ENCODE assay signal across 35 mouse cellular contexts in the genomic region with DNA sequence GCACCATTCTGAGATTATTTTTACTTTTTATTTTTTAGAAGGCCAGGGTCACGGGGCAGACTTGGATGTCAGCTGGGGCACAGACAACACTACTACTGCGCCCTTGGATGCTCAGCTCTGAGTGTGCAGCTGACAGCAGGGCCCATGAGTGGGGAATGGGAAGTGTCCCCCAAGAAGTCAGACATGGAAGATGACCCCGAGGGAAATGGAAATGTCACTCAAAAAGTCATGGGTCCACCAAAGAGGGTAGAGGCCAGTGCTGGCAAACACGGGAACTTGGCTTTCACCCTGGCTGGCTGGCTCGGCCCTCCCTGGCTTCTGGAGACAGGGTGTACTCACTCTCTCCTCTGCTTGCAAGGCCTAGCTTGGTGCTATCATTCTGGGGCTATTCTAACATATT. TPM values are rescaled to one million over a fixed set of nuclear protein-coding genes. Genes with fewer than 3 reads are reported as not detected.
"Had no signal": no experiment of that assay in that cellular context is flagged by ENCODE, and none has a peak within 500 bp of the region (broad histone marks: within the 10 kb centered on the region; RNA-seq: fewer than 3 reads in every experiment).

No protein-coding gene starts in this region.

- H3K4me3 ChIP-seq: limb, embryonic 10.5 days; limb, embryonic 12.5 days; limb, embryonic 13.5 days; limb, embryonic 15.5 days; liver, embryonic 12.5 days; liver, embryonic 13.5 days; liver, embryonic 15.5 days; lung, embryonic 15.5 days; midbrain, embryonic 10.5 days; midbrain, embryonic 12.5 days; midbrain, embryonic 13.5 days; midbrain, embryonic 15.5 days; myocyte; neural tube, embryonic 12.5 days; neural tube, embryonic 13.5 days had no signal

- H3K36me3 ChIP-seq: limb, embryonic 10.5 days; limb, embryonic 12.5 days; limb, embryonic 13.5 days; limb, embryonic 15.5 days; liver, embryonic 12.5 days; liver, embryonic 13.5 days; liver, embryonic 15.5 days; lung, embryonic 15.5 days; midbrain, embryonic 12.5 days; midbrain, embryonic 13.5 days; midbrain, embryonic 15.5 days; neural tube, embryonic 12.5 days; neural tube, embryonic 13.5 days had no signal

- H3K27me3 ChIP-seq: limb, embryonic 12.5 days; limb, embryonic 13.5 days; limb, embryonic 15.5 days; liver, embryonic 12.5 days; liver, embryonic 13.5 days; liver, embryonic 15.5 days; lung, embryonic 15.5 days; midbrain, embryonic 12.5 days; midbrain, embryonic 13.5 days; midbrain, embryonic 15.5 days; neural tube, embryonic 12.5 days; neural tube, embryonic 13.5 days had no signal

- H3K9ac ChIP-seq: limb, embryonic 12.5 days; limb, embryonic 13.5 days; limb, embryonic 15.5 days; liver, embryonic 12.5 days; liver, embryonic 13.5 days; liver, embryonic 14.5 days; liver, embryonic 15.5 days; liver, postnatal 0 days; lung, embryonic 14.5 days; lung, embryonic 15.5 days; midbrain, embryonic 12.5 days; midbrain, embryonic 13.5 days; midbrain, embryonic 15.5 days; neural tube, embryonic 12.5 days; neural tube, embryonic 13.5 days had no signal

- H3K9me3 ChIP-seq: limb, embryonic 10.5 days; limb, embryonic 12.5 days; limb, embryonic 13.5 days; limb, embryonic 15.5 days; liver, embryonic 12.5 days; liver, embryonic 13.5 days; liver, embryonic 15.5 days; lung, embryonic 15.5 days; megakaryocyte, embryonic 14.5 days; midbrain, embryonic 10.5 days; midbrain, embryonic 12.5 days; midbrain, embryonic 13.5 days; midbrain, embryonic 15.5 days; neural tube, embryonic 12.5 days; neural tube, embryonic 13.5 days had no signal

- H3K4me1 ChIP-seq: limb, embryonic 10.5 days; limb, embryonic 12.5 days; limb, embryonic 13.5 days; liver, embryonic 12.5 days; liver, embryonic 13.5 days; liver, embryonic 15.5 days; lung, embryonic 15.5 days; midbrain, embryonic 12.5 days; midbrain, embryonic 13.5 days; midbrain, embryonic 15.5 days; neural tube, embryonic 12.5 days; neural tube, embryonic 13.5 days had no signal

- H3K4me2 ChIP-seq: limb, embryonic 12.5 days; limb, embryonic 13.5 days; limb, embryonic 15.5 days; liver, embryonic 11.5 days; liver, embryonic 12.5 days; liver, embryonic 13.5 days; liver, embryonic 15.5 days; lung, embryonic 14.5 days; lung, embryonic 15.5 days; midbrain, embryonic 11.5 days; midbrain, embryonic 12.5 days; midbrain, embryonic 13.5 days; midbrain, embryonic 15.5 days; neural tube, embryonic 12.5 days; neural tube, embryonic 13.5 days had no signal

- ATAC-seq: liver, embryonic 12.5 days; liver, postnatal 0 days; lung, postnatal 0 days; midbrain, embryonic 13.5 days; midbrain, embryonic 15.5 days; midbrain, embryonic 16.5 days had no signal

- DNase-seq: left cerebral cortex, postnatal 4 days; liver; liver, embryonic 13.5 days; liver, postnatal 0 days; lung, adult 18-20 months; lung, adult 2 months; lung, embryonic 14.5 days; lung, postnatal 10 days; lung, postnatal 14 days; lung, postnatal 36 days; lung, postnatal 4 days; midbrain, embryonic 14.5 days had no signal

- H3K27ac ChIP-seq: limb, embryonic 10.5 days; limb, embryonic 12.5 days; limb, embryonic 13.5 days; limb, embryonic 15.5 days; liver, embryonic 12.5 days; liver, embryonic 13.5 days; liver, embryonic 14.5 days; liver, embryonic 15.5 days; lung, embryonic 15.5 days; macrophage; midbrain, embryonic 10.5 days; midbrain, embryonic 12.5 days; midbrain, embryonic 13.5 days; midbrain, embryonic 15.5 days; neural tube, embryonic 12.5 days; neural tube, embryonic 13.5 days had no signal

RNA-seq across cellular contexts. Expression of gene Actn2, which starts 35.6 kb away (rescaled TPM):
- total RNA-seq: megakaryocyte-erythroid progenitor cell, adult 5-6 weeks; monocyte, adult 5-6 weeks had no signal
- polyA plus RNA-seq: macrophage had no signal
